Mouse (Mus musculus) lung, postnatal 0 days (tissue): ENCODE measurements at regions not wholly inside any gene's neighbourhood (a gene's known extent, or its start where the extent isn't known, plus 50 kb on each side); places are given as distances from the start of the nearest gene placed in this dataset.

Experiments
- CTCF ChIP-seq: IDR thresholded peaks from 2 replicates; pipeline ENCODE4 v1.5.1; 2016; ENCODE audit warnings: antibody characterized with exemption, mild to moderate bottlenecking
- EP300 ChIP-seq: IDR thresholded peaks from 2 replicates; pipeline ENCODE4 v1.6.1; 2016; ENCODE audit warnings: antibody characterized with exemption, mild to moderate bottlenecking, control low read depth

DNA sequence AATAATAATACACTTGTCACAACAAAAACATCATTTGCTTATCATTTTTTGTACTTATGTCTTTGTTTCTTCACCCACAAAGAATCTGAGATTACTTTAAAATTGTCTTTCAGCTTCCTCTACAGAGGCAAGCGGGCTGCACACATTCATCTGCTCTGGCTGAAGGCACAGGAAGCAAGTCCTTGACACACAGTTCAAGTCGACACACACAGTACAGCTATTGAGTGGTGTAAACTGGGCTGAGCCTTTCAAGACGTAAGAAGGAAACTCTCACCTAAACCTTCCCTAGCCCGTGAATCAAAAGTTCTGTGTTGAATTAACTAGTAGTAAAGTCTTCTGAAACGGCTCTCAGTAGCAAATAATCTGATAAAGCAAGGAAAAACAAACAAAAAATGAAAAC lies 250.5 kb upstream of the Gpc5 start:
- TF ChIP-seq CTCF = no peak
- no peak for TF ChIP-seq EP300
